Mouse (Mus musculus) stomach, embryonic 14.5 days (tissue): Measurements from ENCODE around the gene Susd2. TPM values are rescaled to one million over a fixed set of nuclear protein-coding genes. Genes with fewer than 3 reads are reported as not detected.

Experiments used
- ATAC-seq: fragments of 200-750 bp; cut with Nextera tagmentation; 2 replicates; pipeline ENCODE4 v1.8.0; 2017; ENCODE audit warnings: low read depth, moderate TSS enrichment; ENCODE audit not compliant: insufficient number of reproducible peaks, insufficient read depth, low FRiP score
- H3K27ac ChIP-seq: fragments of 300-500 bp; sonication (generic); 2 replicates; pipeline ENCODE4 v1.5.1; 2014; ENCODE audit warnings: mild to moderate bottlenecking, low read length, moderate library complexity, mixed read lengths
- H3K27me3 ChIP-seq: fragments of 300-500 bp; sonication (generic); 2 replicates; pipeline ENCODE4 v1.6.1; 2014; ENCODE audit warnings: low read length, control low read depth, mixed read lengths; ENCODE audit not compliant: control insufficient read depth, insufficient read depth
- H3K36me3 ChIP-seq: fragments of 300-500 bp; sonication (generic); 2 replicates; pipeline ENCODE4 v1.6.1; 2014; ENCODE audit warnings: mild to moderate bottlenecking, control low read depth, low read length, moderate library complexity, mixed read lengths; ENCODE audit not compliant: control insufficient read depth, insufficient read depth
- H3K4me1 ChIP-seq: fragments of 300-500 bp; sonication (generic); 2 replicates; pipeline ENCODE4 v1.6.1; 2014; ENCODE audit warnings: low read length, control low read depth, mixed read lengths; ENCODE audit not compliant: control insufficient read depth, insufficient read depth
- H3K4me2 ChIP-seq: fragments of 300-500 bp; sonication (generic); replicated peaks from 2 replicates; pipeline ENCODE4 v1.6.1; 2014; ENCODE audit warnings: low read depth, low read length, control low read depth
- H3K4me3 ChIP-seq: fragments of 300-500 bp; sonication (generic); 2 replicates; pipeline ENCODE4 v1.5.1; 2014; ENCODE audit warnings: low read depth, low read length, control low read depth
- H3K9ac ChIP-seq: fragments of 300-500 bp; sonication (generic); replicated peaks from 2 replicates; pipeline ENCODE4 v1.6.1; 2014; ENCODE audit warnings: low read depth, mild to moderate bottlenecking, control low read depth, low read length, moderate library complexity, mixed read lengths
- H3K9me3 ChIP-seq: fragments of 300-500 bp; sonication (generic); 2 replicates; pipeline ENCODE4 v1.6.1; 2016; ENCODE audit warnings: low read depth, low read length, control low read depth; ENCODE audit not compliant: control insufficient read depth
- WGBS: fragments of 180-500 bp; shearing (Covaris S2); extraction: QIAGEN DNeasy Blood & Tissue Kit; methylation state at CpG from one replicate; pipeline ENCODE4 v1.1.7; 2014; 5-methylcytosine and 5-hydroxymethylcytosine counted together
- polyA plus RNA-seq: library from polyadenylated mRNA; unstranded; fragments of >200 nt; fragmentation: Nextera tagmentation; extraction: Ambion mirVana; gene quantifications from 2 replicates; pipeline ENCODE4 v1.2.1, GENCODE M21; 2014

Susd2 gene
- polyA plus RNA-seq, 1 experiment from 2014 or later, result 8.3 TPM

DNA sequence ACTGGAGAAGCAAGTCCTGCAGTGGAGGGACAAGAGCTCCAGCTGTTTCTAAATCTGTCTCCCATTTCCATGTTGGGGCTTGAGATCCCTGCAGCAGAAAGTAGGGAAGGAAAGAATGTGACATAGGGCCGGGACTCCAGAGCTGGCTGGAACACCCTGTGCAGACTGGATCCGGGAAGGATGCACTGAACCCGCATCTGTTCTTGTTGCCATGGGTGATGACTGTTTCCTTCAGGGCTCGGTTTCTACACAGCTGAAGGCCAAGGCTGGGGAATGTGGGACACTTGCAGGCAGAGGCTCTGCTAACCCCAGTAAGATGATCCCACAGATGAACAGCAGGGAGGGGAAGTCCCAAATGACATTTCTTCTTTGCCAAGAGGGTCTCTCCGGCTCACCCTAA is 11.2 kb downstream of the Susd2 start:
- no peak; the same call in 1 of the 2 replicates for ATAC-seq
- no peaks in the 10 kb centered on the region for H3K27me3 ChIP-seq
- no peak overlapping the region for H3K4me2 ChIP-seq
- no peak overlapping the region for H3K27ac ChIP-seq
- no peak overlapping the region for H3K9ac ChIP-seq
- H3K36me3 ChIP-seq, result no peaks in the 10 kb centered on the region
- no peak overlapping the region for H3K4me3 ChIP-seq
- 48% methylated on average over 5 of the region's 5 CpGs for whole genome bisulfite sequencing
- H3K4me1 ChIP-seq, result no peaks in the 10 kb centered on the region
- H3K9me3 ChIP-seq, result no peaks in the 10 kb centered on the region

DNA sequence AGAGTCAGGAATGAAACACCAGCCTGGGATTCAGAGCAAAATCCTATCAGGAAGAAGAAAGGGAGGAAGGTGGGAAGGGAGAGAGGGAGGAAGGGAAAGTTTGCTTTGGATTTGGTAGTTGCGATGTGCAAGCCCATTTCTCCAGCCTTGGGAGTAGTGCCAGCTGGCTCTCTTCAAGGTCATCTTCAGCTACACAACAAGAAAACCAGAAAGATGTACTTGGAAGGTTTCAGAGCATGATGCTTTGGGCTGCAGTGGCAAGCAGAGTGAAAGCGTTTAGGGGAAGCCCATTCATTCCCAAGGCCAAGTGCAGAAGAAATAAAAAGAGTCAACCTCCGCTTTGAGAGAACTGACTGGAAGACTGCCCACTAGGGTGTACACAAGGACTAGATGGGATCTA is 16.3 kb downstream of the Susd2 start:
- H3K4me2 ChIP-seq, result no peak overlapping the region

DNA sequence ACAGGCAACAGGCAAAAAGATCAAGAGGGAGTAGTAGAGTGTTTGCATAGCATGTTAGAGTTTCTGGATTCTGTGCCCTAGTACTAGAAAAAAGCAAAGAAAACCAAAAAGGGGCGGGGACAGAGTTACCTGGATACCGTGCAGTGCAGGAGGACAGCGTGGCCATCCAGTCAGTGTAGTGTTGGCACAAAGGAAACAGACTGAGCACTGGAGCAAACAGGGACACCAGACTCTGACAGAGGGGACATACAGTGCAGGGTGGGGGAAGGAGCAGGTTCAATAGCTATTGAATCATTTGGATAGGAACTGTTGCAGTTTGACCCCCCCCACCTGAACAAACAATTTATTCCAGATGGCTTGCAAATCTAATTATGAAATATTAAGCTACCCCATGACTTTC is 16.8 kb downstream of the Susd2 start:
- H3K9ac ChIP-seq, result no peak overlapping the region
- no peak overlapping the region for H3K27ac ChIP-seq
- 58% methylated on average over 3 of the region's 3 CpGs for WGBS
- no peak; the same call in 1 of the 2 replicates for ATAC-seq
- no peaks in the 10 kb centered on the region for H3K9me3 ChIP-seq
- H3K4me3 ChIP-seq, result no peak overlapping the region
- no peaks in the 10 kb centered on the region for H3K27me3 ChIP-seq
- H3K4me1 ChIP-seq, result no peaks in the 10 kb centered on the region
- no peaks in the 10 kb centered on the region for H3K36me3 ChIP-seq
- H3K4me2 ChIP-seq, result no peak overlapping the region

More for the DNA sequence above, 16.3 kb downstream of the Susd2 start:
- Histone ChIP-seq H3K9ac (no peak overlapping the region), H3K27me3 (no peaks in the 10 kb centered on the region), H3K4me1 (no peaks in the 10 kb centered on the region), H3K27ac (no peak overlapping the region), H3K36me3 (no peaks in the 10 kb centered on the region), H3K4me3 (no peak overlapping the region), H3K9me3 (no peaks in the 10 kb centered on the region)
- ATAC-seq, result no peak
- 65% methylated on average over 3 of the region's 3 CpGs for WGBS

DNA sequence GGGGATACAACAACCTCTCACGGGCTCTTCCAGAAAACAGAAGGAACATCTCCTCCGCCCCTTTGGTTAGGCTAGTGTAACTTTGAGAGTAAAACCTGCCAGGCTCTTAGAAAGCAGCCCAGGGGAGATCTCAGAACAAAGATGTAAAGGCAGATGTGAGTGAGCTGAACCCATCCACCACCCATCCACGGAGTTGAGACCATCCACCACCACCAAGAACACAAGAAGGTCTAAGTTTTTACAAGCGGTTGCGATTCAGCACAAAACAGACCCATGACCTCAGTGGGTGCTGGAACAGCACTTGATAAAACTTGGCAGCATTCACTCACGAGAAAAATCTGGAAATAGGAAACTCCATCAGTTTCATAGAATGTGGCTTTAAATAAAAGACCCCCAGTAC is 17.9 kb downstream of the Susd2 start:
- no peak overlapping the region for H3K4me3 ChIP-seq
- WGBS, result 39% methylated on average over 6 of the region's 6 CpGs
- H3K36me3 ChIP-seq, result no peaks in the 10 kb centered on the region

DNA sequence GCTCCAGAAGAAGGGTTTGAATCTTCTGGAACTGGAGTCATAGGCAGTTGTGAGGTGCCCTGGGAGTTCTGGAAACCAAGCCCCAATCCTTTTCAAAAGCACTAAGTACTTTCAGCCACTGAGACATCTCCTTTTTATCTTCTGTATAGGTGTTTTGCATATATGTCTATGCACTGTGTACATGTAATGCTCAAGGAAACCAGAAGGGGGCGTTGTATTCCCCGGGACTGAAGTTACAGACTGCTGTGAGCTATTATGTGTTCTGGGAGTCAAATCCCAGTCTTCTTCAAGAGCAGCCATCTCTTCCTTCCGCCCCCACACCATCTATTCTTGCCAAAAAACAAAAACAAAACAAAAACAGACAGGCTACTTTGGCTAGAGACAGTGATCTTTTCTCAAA is 23.0 kb downstream of the Susd2 start:
- H3K4me3 ChIP-seq, result no peak overlapping the region
- H3K4me2 ChIP-seq, result no peak overlapping the region
- no peaks in the 10 kb centered on the region for H3K27me3 ChIP-seq
- H3K9ac ChIP-seq, result no peak overlapping the region
- no peak overlapping the region for H3K27ac ChIP-seq
- H3K9me3 ChIP-seq, result no peaks in the 10 kb centered on the region
- ATAC-seq, result no peak
- no peaks in the 10 kb centered on the region for H3K4me1 ChIP-seq
- H3K36me3 ChIP-seq, result no peaks in the 10 kb centered on the region
- 53% methylated on average over 3 of the region's 3 CpGs for WGBS

More for the DNA sequence above, 17.9 kb downstream of the Susd2 start:
- Histone ChIP-seq H3K9ac (no peak overlapping the region), H3K27me3 (no peaks in the 10 kb centered on the region), H3K9me3 (no peaks in the 10 kb centered on the region), H3K27ac (no peak overlapping the region), H3K4me2 (no peak overlapping the region), H3K4me1 (no peaks in the 10 kb centered on the region)
- ATAC-seq, result no peak

DNA sequence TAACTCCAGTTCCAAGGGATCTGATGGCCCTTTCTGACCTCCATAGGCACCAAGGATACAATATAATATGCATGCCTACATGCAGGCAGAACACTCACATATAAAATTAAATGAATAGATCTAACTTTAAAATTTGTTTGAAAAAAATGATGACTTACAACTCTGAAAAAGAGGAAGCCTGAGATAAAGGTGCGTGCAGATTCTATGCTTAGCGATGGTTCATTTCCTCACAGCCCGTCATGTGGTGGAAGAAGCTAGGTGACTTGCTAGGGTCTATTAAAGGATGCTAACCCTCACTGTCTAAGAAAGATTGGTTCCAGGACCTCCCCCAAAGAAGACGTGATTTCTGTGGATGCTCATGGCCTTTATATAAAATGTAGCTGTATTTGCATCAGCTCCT is 27.8 kb downstream of the Susd2 start:
- 90% methylated on average over 4 of the region's 4 CpGs for WGBS
- Histone ChIP-seq H3K9ac (no peak overlapping the region), H3K4me2 (no peak overlapping the region)

DNA sequence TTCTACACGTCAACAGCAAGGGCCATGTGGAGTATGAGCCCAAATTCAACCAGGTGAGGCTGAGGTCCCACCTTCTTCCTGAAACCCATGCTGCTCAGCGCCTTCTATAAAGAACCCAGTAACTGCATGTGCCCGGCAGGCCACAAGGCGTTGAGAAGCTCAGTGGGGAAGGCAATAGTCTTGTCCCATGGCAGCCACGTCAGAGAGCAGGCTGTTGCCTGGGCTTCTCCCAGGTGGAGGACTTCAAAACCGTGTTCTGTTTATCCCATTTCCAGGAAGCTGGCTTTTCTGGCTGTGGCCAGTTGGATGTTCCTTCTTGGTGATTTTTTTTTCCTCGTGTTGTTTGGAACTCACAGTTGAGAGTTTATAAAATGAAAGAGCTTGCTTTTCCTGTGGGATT is 33.3 kb downstream of the Susd2 start:
- no peak for ATAC-seq
- H3K4me1 ChIP-seq, result no peaks in the 10 kb centered on the region
- no peaks in the 10 kb centered on the region for H3K36me3 ChIP-seq
- no peak overlapping the region for H3K9ac ChIP-seq
- no peak overlapping the region for H3K4me3 ChIP-seq
- H3K9me3 ChIP-seq, result no peaks in the 10 kb centered on the region
- H3K27me3 ChIP-seq, result no peaks in the 10 kb centered on the region
- WGBS, result 37% methylated on average over 7 of the region's 7 CpGs
- H3K4me2 ChIP-seq, result no peak overlapping the region
- no peak overlapping the region for H3K27ac ChIP-seq

More for the DNA sequence above, 27.8 kb downstream of the Susd2 start:
- no peak overlapping the region for H3K4me3 ChIP-seq
- ATAC-seq, result no peak
- no peaks in the 10 kb centered on the region for H3K9me3 ChIP-seq
- H3K4me1 ChIP-seq, result no peaks in the 10 kb centered on the region
- H3K27ac ChIP-seq, result no peak overlapping the region
- H3K27me3 ChIP-seq, result no peaks in the 10 kb centered on the region
- no peaks in the 10 kb centered on the region for H3K36me3 ChIP-seq

DNA sequence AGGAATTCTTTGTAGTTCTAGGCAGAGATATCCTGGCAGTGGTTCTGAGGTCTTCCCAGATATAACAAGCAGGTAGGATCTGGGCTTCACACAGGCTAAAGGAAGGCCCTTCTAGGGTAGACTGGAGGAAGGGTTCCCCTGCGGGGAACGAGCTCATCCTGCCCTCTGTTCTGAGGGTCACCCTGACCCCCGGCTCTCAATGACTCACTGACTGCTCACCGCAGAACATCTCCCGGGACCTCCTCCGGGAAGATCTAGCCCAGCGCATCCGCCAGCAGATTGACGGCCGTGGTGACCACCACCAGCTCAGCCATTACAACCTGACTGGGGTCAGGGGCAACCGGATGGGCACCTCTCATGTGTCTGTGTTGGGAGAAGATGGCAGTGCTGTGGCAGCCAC is 34.8 kb downstream of the Susd2 start:
- 87% methylated on average over 11 of the region's 11 CpGs for WGBS
- H3K27me3 ChIP-seq, result no peaks in the 10 kb centered on the region
- H3K4me2 ChIP-seq, result no peak overlapping the region
- H3K4me3 ChIP-seq, result no peak overlapping the region
- H3K36me3 ChIP-seq, result no peaks in the 10 kb centered on the region
- no peak for ATAC-seq
- no peak overlapping the region for H3K9ac ChIP-seq
- no peak overlapping the region for H3K27ac ChIP-seq
- no peaks in the 10 kb centered on the region for H3K9me3 ChIP-seq
- no peaks in the 10 kb centered on the region for H3K4me1 ChIP-seq

DNA sequence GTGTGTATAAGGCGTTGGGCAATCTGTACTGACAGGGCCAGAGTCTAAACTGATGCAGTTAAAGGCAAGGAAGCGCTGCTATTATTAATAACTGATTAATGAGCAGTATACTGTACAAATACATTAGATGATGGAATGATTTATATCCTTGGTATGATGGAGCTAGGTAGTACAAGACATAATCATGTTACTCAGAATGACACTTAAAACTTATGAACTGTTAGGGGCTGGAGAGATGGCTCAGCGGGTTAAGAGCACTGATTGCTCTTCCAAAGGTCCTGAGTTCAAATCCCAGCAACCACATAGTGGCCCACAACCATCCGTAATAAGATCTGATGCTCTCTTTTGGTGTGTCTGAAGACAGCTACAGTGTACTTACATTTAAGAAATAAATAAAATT is 36.6 kb downstream of the Susd2 start:
- no peak overlapping the region for H3K9ac ChIP-seq
- H3K27ac ChIP-seq, result no peak overlapping the region
- no peak overlapping the region for H3K4me2 ChIP-seq
- H3K9me3 ChIP-seq, result no peaks in the 10 kb centered on the region
- H3K4me1 ChIP-seq, result no peaks in the 10 kb centered on the region
- no peak overlapping the region for H3K4me3 ChIP-seq
- H3K27me3 ChIP-seq, result no peaks in the 10 kb centered on the region
- H3K36me3 ChIP-seq, result no peaks in the 10 kb centered on the region
- no peak for ATAC-seq
- WGBS, result 83% methylated on average over 4 of the region's 4 CpGs
